Mouse (Mus musculus) G1E-ER4 (cell line): ENCODE results near the gene Hist1h2bk. TPM values are rescaled to one million over a fixed set of nuclear protein-coding genes. Genes with fewer than 3 reads are reported as not detected.
"Not testable (repeated sequence)": the region's sequence is repeated elsewhere in the genome, so short reads cannot be mapped to it uniquely, and the experiment has no call there.

ENCODE experiments used
- GATA1 ChIP-seq: IDR thresholded peaks from one replicate; pipeline ENCODE4 v1.8.0; 2012; ENCODE audit warnings: low read length, inconsistent platforms
- polyA plus RNA-seq: library from polyadenylated mRNA; stranded (reverse); fragments of >175 nt; gene quantifications from 2 replicates; pipeline ENCODE4 v1.2.3, GENCODE M21; 2012

The Hist1h2bk gene
- polyA plus RNA-seq, 1 experiment, result 22.3 TPM

- no peak for TF ChIP-seq GATA1
Observed at GRCm38 (mm10) chr13:22029928-22030327, 5.7 kb upstream of the Hist1h2bk start.

GRCm38 (mm10) chr13:22030493-22030892 is 5.2 kb upstream of the Hist1h2bk start:
- TF ChIP-seq GATA1, result no peak

- TF ChIP-seq GATA1, result no peak
Observed at GRCm38 (mm10) chr13:22033741-22034442, 1.8 kb upstream of the Hist1h2bk start.

GRCm38 (mm10) chr13:22034443-22035266 is 1.0 kb upstream of the Hist1h2bk start:
- TF ChIP-seq GATA1, result no peak

GRCm38 (mm10) chr13:22036149-22036956 is 683 bp downstream of the Hist1h2bk start:
- TF ChIP-seq GATA1, result no peak

- TF ChIP-seq GATA1, result no peak
Observed at GRCm38 (mm10) chr13:22036986-22037385, 1.3 kb downstream of the Hist1h2bk start.

- TF ChIP-seq GATA1, result no peak
Observed at GRCm38 (mm10) chr13:22037415-22037814, 1.7 kb downstream of the Hist1h2bk start.

- TF ChIP-seq GATA1, result no peak
Observed at GRCm38 (mm10) chr13:22039364-22039763, 3.7 kb downstream of the Hist1h2bk start.

- no peak for TF ChIP-seq GATA1
Observed at GRCm38 (mm10) chr13:22039951-22040463, 4.3 kb downstream of the Hist1h2bk start.

- TF ChIP-seq GATA1, result no peak
Observed at GRCm38 (mm10) chr13:22040464-22041141, 4.9 kb downstream of the Hist1h2bk start.

GRCm38 (mm10) chr13:22041142-22041536 is 5.5 kb downstream of the Hist1h2bk start, which contains the start of gene Hist1h4i:
Gene Hist1h4i, minus strand, starts transcription at chr13:22041362.
- TF ChIP-seq GATA1, result not testable (repeated sequence)

GRCm38 (mm10) chr13:22041651-22042567 is 6.2 kb downstream of the Hist1h2bk start:
- TF ChIP-seq GATA1, result no peak

- TF ChIP-seq GATA1, result not testable (repeated sequence)
Observed at GRCm38 (mm10) chr13:22042568-22043502, 7.2 kb downstream of the Hist1h2bk start, which contains the start of the genes Hist1h2ag and Hist1h2bj. Gene Hist1h2ag, minus strand, starts transcription at chr13:22042944. Gene Hist1h2bj, plus strand, starts transcription at chr13:22043214.
